Mouse (Mus musculus) neural tube, embryonic 12.5 days (tissue): ENCODE results near the gene Zfand3. TPM values are rescaled to one million over a fixed set of nuclear protein-coding genes. Genes with fewer than 3 reads are reported as not detected.

Experiments used
- ATAC-seq: fragments of 200-750 bp; cut with Nextera tagmentation; 2 replicates; pipeline ENCODE4 v1.8.0; 2017; ENCODE audit warnings: low read depth, mild to moderate bottlenecking, moderate TSS enrichment, moderate library complexity; ENCODE audit not compliant: low FRiP score
- H3K27ac ChIP-seq: fragments of 300-500 bp; sonication (generic); 2 replicates; pipeline ENCODE4 v1.5.1; 2016
- H3K27me3 ChIP-seq: fragments of 300-500 bp; sonication (generic); replicated peaks from 2 replicates; pipeline ENCODE4 v1.6.1; 2016; ENCODE audit warnings: mild to moderate bottlenecking
- H3K36me3 ChIP-seq: fragments of 300-500 bp; sonication (generic); 2 replicates; pipeline ENCODE4 v1.6.1; 2016; ENCODE audit warnings: mild to moderate bottlenecking
- H3K4me1 ChIP-seq: fragments of 300-500 bp; sonication (generic); 2 replicates; pipeline ENCODE4 v1.6.1; 2016
- H3K4me2 ChIP-seq: fragments of 300-500 bp; sonication (generic); replicated peaks from 2 replicates; pipeline ENCODE4 v1.6.1; 2016; ENCODE audit warnings: mild to moderate bottlenecking
- H3K4me3 ChIP-seq: fragments of 300-500 bp; sonication (generic); 2 replicates; pipeline ENCODE4 v1.5.1; 2016
- H3K9ac ChIP-seq: fragments of 300-500 bp; sonication (generic); 2 replicates; pipeline ENCODE4 v1.6.1; 2016; ENCODE audit warnings: mild to moderate bottlenecking
- H3K9me3 ChIP-seq: fragments of 300-500 bp; sonication (generic); 2 replicates; pipeline ENCODE4 v1.6.1; 2016; ENCODE audit warnings: mild to moderate bottlenecking
- WGBS: fragments of 180-500 bp; shearing (Covaris S2); methylation state at CpG from one replicate; pipeline ENCODE4 v1.1.7; 2016; 5-methylcytosine and 5-hydroxymethylcytosine counted together
- polyA plus RNA-seq: library from polyadenylated mRNA; unstranded; fragments of >200 nt; fragmentation: Nextera tagmentation; extraction: Ambion mirVana; gene quantifications from 2 replicates; pipeline ENCODE4 v1.2.1, GENCODE M21; 2016

Gene Zfand3
- polyA plus RNA-seq: 88.4 and 94.2 TPM in 2 replicates

DNA sequence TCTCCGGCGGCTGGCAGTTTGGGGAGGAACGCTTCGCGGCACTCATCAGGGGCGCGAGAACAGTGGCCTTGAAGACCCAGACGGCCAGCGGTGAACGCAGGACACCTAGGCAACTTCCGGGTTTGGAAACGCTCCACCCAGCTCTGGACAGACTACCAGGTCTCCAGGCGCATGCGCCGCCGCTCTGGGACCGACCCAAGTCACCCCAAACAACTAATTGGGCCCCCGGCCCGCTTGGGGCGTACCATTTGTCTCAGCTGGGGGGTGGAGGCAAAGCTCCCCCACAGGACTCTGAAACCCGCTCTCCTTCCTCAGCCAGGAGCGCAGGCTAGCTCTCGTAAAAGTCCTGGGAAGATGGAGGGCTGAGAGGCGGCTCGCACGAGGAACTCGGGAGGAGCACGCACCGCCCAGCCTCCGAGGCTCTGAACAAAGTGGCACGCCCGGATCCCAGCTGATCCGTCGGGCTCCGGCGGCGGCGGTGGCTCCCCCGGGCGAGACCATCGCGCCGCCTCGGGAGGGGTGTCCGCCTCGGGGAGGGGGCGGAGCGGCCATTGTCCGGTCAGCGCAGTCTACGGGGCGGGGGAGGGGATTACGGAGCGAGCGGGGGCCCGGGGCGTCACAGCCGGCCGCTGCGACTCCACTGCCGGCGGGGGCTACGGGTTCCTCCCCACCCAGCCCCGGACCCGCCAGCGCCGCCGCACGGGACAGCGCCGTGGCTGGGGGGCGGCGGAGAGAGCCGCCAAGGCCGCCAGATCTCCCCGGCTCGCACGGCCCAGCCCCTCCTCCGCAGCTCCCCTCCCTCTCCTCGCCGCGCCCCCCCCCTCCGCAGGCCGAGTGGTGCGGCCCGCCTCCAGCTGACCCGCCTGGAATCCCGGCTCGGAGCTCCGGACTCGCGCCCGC is at the start of gene Zfand3:
Gene Zfand3, plus strand, starts transcription at position 531 of the 900 bp plus-strand sequence.
- ATAC-seq: peak; percentile 91
- peaks cover 36% of the 10 kb centered on the region for H3K4me1 ChIP-seq
- no peaks in the 10 kb centered on the region for H3K36me3 ChIP-seq
- H3K9ac ChIP-seq: peak within 1 kb of the TSS; percentile 99
- H3K9me3 ChIP-seq: no peaks in the 10 kb centered on the region
- H3K27ac ChIP-seq: peak within 1 kb of the TSS; percentile 99
- WGBS: under 1% methylated on average over 44 of the region's 93 CpGs
- no peaks in the 10 kb centered on the region for H3K27me3 ChIP-seq
- H3K4me3 ChIP-seq: peak within 1 kb of the TSS; percentile 98
- peak within 1 kb of the TSS; percentile 77 for H3K4me2 ChIP-seq

- no peaks in the 10 kb centered on the region for H3K36me3 ChIP-seq
- H3K4me3 ChIP-seq: no peak overlapping the region
- no peaks in the 10 kb centered on the region for H3K27me3 ChIP-seq
- no peak overlapping the region for H3K27ac ChIP-seq
- 77% methylated on average over 8 of the region's 8 CpGs for WGBS
- no peak overlapping the region for H3K4me2 ChIP-seq
- H3K4me1 ChIP-seq: peaks cover 4% of the 10 kb centered on the region; the same call in 1 of the 2 replicates
- H3K9me3 ChIP-seq: 0 out of 2 replicates have a peak, but pooled peaks cover 3% of the 10 kb centered on the region
- H3K9ac ChIP-seq: no peak overlapping the region
- no peak for ATAC-seq
Observed at GRCm38 (mm10) chr17:29955880-29956279, 48.7 kb upstream of the Zfand3 start.

DNA sequence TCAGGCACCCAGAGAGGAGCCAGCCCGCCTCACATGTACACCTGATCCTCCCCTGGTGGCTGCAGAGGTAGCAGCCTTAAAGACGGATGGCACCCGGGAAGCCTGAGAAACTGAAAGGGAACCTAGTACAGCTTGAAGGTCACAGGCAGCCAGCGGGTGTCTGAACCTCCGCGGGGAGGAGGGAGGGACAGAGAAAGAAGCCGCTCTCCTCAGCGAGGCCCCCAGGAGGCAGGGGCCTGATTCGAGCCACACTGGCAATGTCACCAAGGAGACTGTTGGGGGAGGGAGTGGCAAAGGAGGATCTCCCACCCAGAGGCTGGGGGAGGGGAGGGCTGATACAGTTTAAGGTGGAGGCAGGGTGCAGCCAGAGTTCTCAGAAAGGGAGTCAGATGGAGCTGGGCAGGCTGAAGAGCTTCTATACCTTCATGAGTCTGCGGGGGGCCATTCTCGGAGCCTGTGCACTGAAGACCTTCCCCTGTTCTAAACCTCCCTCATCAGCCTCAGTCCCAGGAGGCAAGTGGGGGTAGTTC is 40.7 kb upstream of the Zfand3 start:
- Histone ChIP-seq H3K9ac (peak overlapping the region; percentile 26; the same call in 1 of the 2 replicates), H3K4me3 (no peak overlapping the region), H3K27ac (no peak overlapping the region), H3K4me1 (peaks cover 33% of the 10 kb centered on the region), H3K4me2 (peak overlapping the region; percentile 48), H3K27me3 (peaks cover 4% of the 10 kb centered on the region), H3K36me3 (no peaks in the 10 kb centered on the region), H3K9me3 (0 out of 2 replicates have a peak, but pooled peaks cover 3% of the 10 kb centered on the region)
- ATAC-seq: peak; percentile 41
- 5% methylated on average over 11 of the region's 11 CpGs for WGBS

DNA sequence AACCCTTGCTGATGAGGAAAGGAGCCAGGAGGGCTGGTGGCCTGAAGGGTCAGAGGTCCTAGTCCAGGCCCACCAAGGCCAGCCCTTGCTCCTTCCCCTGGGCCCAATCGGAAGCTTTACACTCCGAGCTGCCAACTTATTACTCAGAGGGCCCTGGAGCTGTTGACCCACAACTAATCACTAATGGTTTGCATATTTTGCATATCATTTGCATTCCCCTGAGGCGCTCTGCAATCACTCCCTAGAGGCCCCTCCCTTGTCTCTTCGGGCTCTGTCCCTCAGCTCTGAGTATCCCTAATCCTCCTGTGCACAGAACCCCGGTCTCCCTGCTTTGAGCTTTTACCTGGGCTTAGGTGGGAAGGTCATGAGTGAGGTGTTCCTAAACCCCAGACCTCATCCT is 39.0 kb upstream of the Zfand3 start:
- Histone ChIP-seq H3K36me3 (no peaks in the 10 kb centered on the region), H3K9ac (no peak overlapping the region), H3K27me3 (peaks cover 4% of the 10 kb centered on the region), H3K4me2 (peak overlapping the region; percentile 33), H3K27ac (no peak overlapping the region), H3K4me3 (no peak overlapping the region), H3K9me3 (no peaks in the 10 kb centered on the region), H3K4me1 (peaks cover 33% of the 10 kb centered on the region)
- WGBS: 3% methylated on average over 5 of the region's 5 CpGs
- 0 out of 2 replicates have a peak, but pooled peaks have one; percentile 31 for ATAC-seq

GRCm38 (mm10) chr17:29970037-29970555 is 34.4 kb upstream of the Zfand3 start, which contains the start of gene Mdga1:
Gene Mdga1, minus strand, starts transcription at chr17:29970087.
- Histone ChIP-seq H3K9ac (no peak within 1 kb of the TSS), H3K4me1 (peaks cover 15% of the 10 kb centered on the region), H3K27me3 (no peaks in the 10 kb centered on the region), H3K9me3 (no peaks in the 10 kb centered on the region), H3K27ac (no peak within 1 kb of the TSS), H3K4me3 (no peak within 1 kb of the TSS), H3K4me2 (no peak within 1 kb of the TSS), H3K36me3 (no peaks in the 10 kb centered on the region)
- no peak for ATAC-seq
- 74% methylated on average over 7 of the region's 7 CpGs for WGBS

GRCm38 (mm10) chr17:29971761-29972432 is 32.6 kb upstream of the Zfand3 start:
- no peaks in the 10 kb centered on the region for H3K9me3 ChIP-seq
- ATAC-seq: no peak
- 0 out of 2 replicates have a peak, but pooled peaks cover 2% of the 10 kb centered on the region for H3K4me1 ChIP-seq
- no peaks in the 10 kb centered on the region for H3K27me3 ChIP-seq
- no peaks in the 10 kb centered on the region for H3K36me3 ChIP-seq
- H3K4me2 ChIP-seq: no peak overlapping the region
- 47% methylated on average over 15 of the region's 15 CpGs for WGBS
- no peak overlapping the region for H3K27ac ChIP-seq
- H3K9ac ChIP-seq: no peak overlapping the region
- H3K4me3 ChIP-seq: no peak overlapping the region

- no peaks in the 10 kb centered on the region for H3K36me3 ChIP-seq
- H3K27ac ChIP-seq: no peak overlapping the region
- WGBS: 93% methylated on average over 7 of the region's 7 CpGs
- H3K4me3 ChIP-seq: no peak overlapping the region
- H3K27me3 ChIP-seq: no peaks in the 10 kb centered on the region
- no peak for ATAC-seq
- H3K9ac ChIP-seq: no peak overlapping the region
- 0 out of 2 replicates have a peak, but pooled peaks cover 2% of the 10 kb centered on the region for H3K4me1 ChIP-seq
- no peak overlapping the region for H3K4me2 ChIP-seq
- H3K9me3 ChIP-seq: no peaks in the 10 kb centered on the region
Observed at GRCm38 (mm10) chr17:29973226-29973625, 31.3 kb upstream of the Zfand3 start.

GRCm38 (mm10) chr17:29975731-29976130 is 28.8 kb upstream of the Zfand3 start:
- H3K9ac ChIP-seq: no peak overlapping the region
- H3K9me3 ChIP-seq: no peaks in the 10 kb centered on the region
- no peaks in the 10 kb centered on the region for H3K4me1 ChIP-seq
- 0 out of 2 replicates have a peak, but pooled peaks have one; percentile 37 for ATAC-seq
- H3K27ac ChIP-seq: no peak overlapping the region
- H3K4me2 ChIP-seq: no peak overlapping the region
- H3K27me3 ChIP-seq: no peaks in the 10 kb centered on the region
- 8% methylated on average over 8 of the region's 8 CpGs for WGBS
- no peak overlapping the region for H3K4me3 ChIP-seq
- no peaks in the 10 kb centered on the region for H3K36me3 ChIP-seq

DNA sequence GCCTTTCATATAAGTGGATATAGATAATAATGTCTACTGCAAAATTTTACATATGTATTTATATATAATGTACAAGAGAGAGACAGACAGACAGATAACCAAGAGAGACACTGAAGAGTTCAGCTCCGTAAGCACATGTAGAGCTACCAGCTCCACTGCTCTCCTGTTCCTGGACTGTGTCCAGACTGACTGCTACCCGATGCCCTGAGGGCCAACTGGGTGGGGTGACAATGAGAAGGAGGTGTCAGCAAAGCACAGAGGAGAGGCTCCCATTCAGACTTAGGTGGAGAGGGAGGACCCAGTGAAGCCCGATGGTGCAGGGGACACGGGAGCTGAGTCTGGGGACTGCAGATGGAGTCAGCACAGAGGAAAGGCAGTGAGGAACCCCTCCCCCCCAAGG is 25.5 kb upstream of the Zfand3 start:
- no peak for ATAC-seq
- 66% methylated on average over 4 of the region's 4 CpGs for WGBS
- H3K9me3 ChIP-seq: no peaks in the 10 kb centered on the region

GRCm38 (mm10) chr17:29979841-29980240 is 24.7 kb upstream of the Zfand3 start:
- no peak for ATAC-seq
- Histone ChIP-seq H3K9ac (no peak overlapping the region), H3K4me2 (no peak overlapping the region), H3K4me1 (no peaks in the 10 kb centered on the region), H3K27me3 (no peaks in the 10 kb centered on the region), H3K27ac (no peak overlapping the region), H3K9me3 (no peaks in the 10 kb centered on the region), H3K36me3 (no peaks in the 10 kb centered on the region), H3K4me3 (no peak overlapping the region)
- 82% methylated on average over 7 of the region's 7 CpGs for WGBS

More for the DNA sequence above, 25.5 kb upstream of the Zfand3 start:
- H3K27ac ChIP-seq: no peak overlapping the region
- H3K4me1 ChIP-seq: no peaks in the 10 kb centered on the region
- no peak overlapping the region for H3K4me2 ChIP-seq
- no peaks in the 10 kb centered on the region for H3K27me3 ChIP-seq
- H3K36me3 ChIP-seq: no peaks in the 10 kb centered on the region
- H3K4me3 ChIP-seq: no peak overlapping the region
- H3K9ac ChIP-seq: no peak overlapping the region

DNA sequence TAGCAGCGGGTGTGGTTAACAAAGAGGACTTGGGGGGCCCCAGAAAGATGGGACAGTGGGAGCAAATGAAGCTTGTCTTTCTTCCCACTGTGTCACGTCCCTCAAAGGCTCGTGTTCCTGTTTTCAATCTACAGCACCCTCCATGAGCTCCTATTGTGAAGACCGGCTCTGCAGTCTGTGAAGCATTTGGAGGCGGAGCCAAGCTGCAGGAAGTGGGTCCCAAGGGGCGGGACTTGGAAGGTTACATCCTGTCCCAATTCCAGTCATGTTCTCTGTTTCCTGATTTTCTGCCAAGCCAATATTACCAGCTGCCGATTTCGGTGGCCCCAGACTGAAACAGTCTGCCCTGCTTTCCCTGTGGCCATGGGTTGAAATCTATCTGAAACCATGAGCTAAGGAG is 23.0 kb upstream of the Zfand3 start:
- Histone ChIP-seq H3K9me3 (no peaks in the 10 kb centered on the region), H3K4me3 (no peak overlapping the region), H3K4me2 (no peak overlapping the region), H3K4me1 (no peaks in the 10 kb centered on the region), H3K27me3 (no peaks in the 10 kb centered on the region), H3K36me3 (no peaks in the 10 kb centered on the region), H3K9ac (no peak overlapping the region), H3K27ac (no peak overlapping the region)
- WGBS: 61% methylated on average over 8 of the region's 8 CpGs
- ATAC-seq: no peak

DNA sequence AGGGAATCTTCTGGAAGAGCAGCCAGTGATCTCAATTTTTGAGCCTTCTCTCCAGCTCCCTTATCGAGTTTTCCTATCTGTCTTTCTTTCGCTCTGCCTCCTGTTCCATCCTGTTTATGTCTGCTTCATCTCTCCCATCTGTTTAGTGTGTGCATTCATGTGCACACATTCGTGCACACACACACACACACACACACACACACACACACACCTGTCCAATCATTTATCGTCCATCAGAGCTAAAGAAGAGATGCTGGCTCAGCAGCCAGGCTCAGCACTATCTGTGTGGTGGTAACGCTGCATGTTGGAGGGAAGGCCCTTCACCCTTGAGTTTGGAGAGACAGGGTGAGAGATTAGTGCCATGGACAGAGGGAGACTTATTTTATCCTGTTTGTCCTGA is 21.3 kb upstream of the Zfand3 start:
- Histone ChIP-seq H3K4me3 (no peak overlapping the region), H3K27ac (no peak overlapping the region), H3K4me1 (0 out of 2 replicates have a peak, but pooled peaks cover 2% of the 10 kb centered on the region), H3K36me3 (no peaks in the 10 kb centered on the region), H3K27me3 (no peaks in the 10 kb centered on the region), H3K4me2 (no peak overlapping the region), H3K9me3 (no peaks in the 10 kb centered on the region), H3K9ac (no peak overlapping the region)
- 85% methylated on average over 5 of the region's 5 CpGs for WGBS
- no peak for ATAC-seq
